Mouse (Mus musculus) liver, embryonic 14.5 days (tissue): ENCODE data around the gene Lin28b.

Experiments
- CTCF ChIP-seq: IDR thresholded peaks from 2 replicates; pipeline ENCODE4 v1.5.1; 2016; ENCODE audit warnings: antibody characterized with exemption, low read depth, control low read depth
- EP300 ChIP-seq: IDR thresholded peaks from 2 replicates; pipeline ENCODE4 v1.6.1; 2016; ENCODE audit warnings: antibody characterized with exemption, low read depth

DNA sequence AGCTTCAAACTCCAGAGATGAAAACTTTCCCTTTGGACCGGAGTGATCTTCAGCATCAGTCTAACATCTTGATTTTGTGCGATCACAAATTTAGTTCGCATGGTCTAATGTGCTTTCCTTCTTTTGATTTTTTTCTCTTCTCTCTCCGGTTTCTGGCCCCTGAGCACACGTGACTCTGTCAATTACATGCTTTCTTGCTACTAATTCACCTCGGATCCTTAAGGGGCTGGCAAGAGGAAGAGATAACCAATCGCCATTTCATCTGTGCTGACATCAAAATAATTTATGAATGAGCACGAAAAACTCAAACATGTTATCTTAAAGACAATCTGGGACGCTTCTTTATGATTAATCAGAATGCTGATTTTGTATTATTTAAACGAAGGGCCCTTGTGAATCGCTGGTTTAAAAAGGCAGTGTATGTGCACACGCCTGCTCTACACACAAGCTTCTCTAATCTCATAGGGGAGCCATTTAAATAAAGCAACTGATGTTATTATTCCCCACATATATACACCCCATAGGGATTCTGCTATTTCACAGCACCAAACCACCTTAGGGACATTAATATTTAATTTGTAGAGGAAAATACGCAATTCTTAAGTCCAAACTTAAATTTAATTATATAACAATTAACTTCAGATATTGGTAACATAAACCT, 16.0 kb downstream of the Lin28b start:
- TF ChIP-seq CTCF: no peak
- TF ChIP-seq EP300: no peak
